Mouse (Mus musculus) E14TG2a.4 (cell line): ENCODE results near the gene Prss44.

Source experiments
- H3K27me3 ChIP-seq: 2 replicates; pipeline ENCODE4 v1.6.1; 2014; ENCODE audit warnings: low read length, control low read depth; ENCODE audit not compliant: insufficient read depth
- H3K36me3 ChIP-seq: 2 replicates; pipeline ENCODE4 v1.6.1; 2014; ENCODE audit warnings: low read length, control low read depth; ENCODE audit not compliant: insufficient read depth
- H3K4me1 ChIP-seq: replicated peaks from 2 replicates; pipeline ENCODE4 v1.6.1; 2014; ENCODE audit warnings: low read depth, low read length, control low read depth
- H3K4me3 ChIP-seq: replicated peaks from 2 replicates; pipeline ENCODE4 v1.5.1; 2014; ENCODE audit warnings: mild to moderate bottlenecking, low read length
- H3K9me3 ChIP-seq: 2 replicates; pipeline ENCODE4 v1.6.1; 2014; ENCODE audit warnings: low read length, control low read depth
- CTCF ChIP-seq: conservative IDR thresholded peaks from 2 replicates; pipeline ENCODE4 v1.5.1; 2014; ENCODE audit warnings: low read length
- NANOG ChIP-seq: IDR thresholded peaks from 2 replicates; pipeline ENCODE4 v1.6.1; 2014; ENCODE audit warnings: borderline replicate concordance, low read length, mixed read lengths
- POU5F1 ChIP-seq: IDR thresholded peaks from 2 replicates; pipeline ENCODE4 v1.6.1; 2014; ENCODE audit warnings: low read length, borderline replicate concordance

Gene Prss44

GRCm38 (mm10) chr9:110813789-110814188 is at the start of gene Prss44:
Gene Prss44, plus strand, starts transcription at chr9:110813994.
- H3K27me3 ChIP-seq, result peaks cover 59% of the 10 kb centered on the region
- H3K4me3 ChIP-seq, result peak within 1 kb of the TSS; percentile 45; the same call in 1 of the 2 replicates
- TF ChIP-seq POU5F1 (no peak), NANOG (no peak), CTCF (no peak)
- peaks cover 10% of the 10 kb centered on the region for H3K4me1 ChIP-seq
- H3K9me3 ChIP-seq, result no peaks in the 10 kb centered on the region
- no peaks in the 10 kb centered on the region for H3K36me3 ChIP-seq

- Histone ChIP-seq H3K9me3 (no peaks in the 10 kb centered on the region), H3K4me1 (peaks cover 14% of the 10 kb centered on the region; the same call in 1 of the 2 replicates), H3K27me3 (peaks cover 36% of the 10 kb centered on the region), H3K4me3 (no peak overlapping the region), H3K36me3 (no peaks in the 10 kb centered on the region)
- no peak for TF ChIP-seq NANOG
- TF ChIP-seq POU5F1, result no peak
- no peak for TF ChIP-seq CTCF
Observed at GRCm38 (mm10) chr9:110772336-110772735, 41.5 kb upstream of the Prss44 start.

GRCm38 (mm10) chr9:110774403-110775268 is 39.2 kb upstream of the Prss44 start:
- Histone ChIP-seq H3K9me3 (no peaks in the 10 kb centered on the region), H3K4me1 (peaks cover 21% of the 10 kb centered on the region; the same call in 1 of the 2 replicates), H3K36me3 (no peaks in the 10 kb centered on the region), H3K27me3 (peaks cover 43% of the 10 kb centered on the region), H3K4me3 (no peak overlapping the region; the same call in 1 of the 2 replicates)
- TF ChIP-seq CTCF (no peak), POU5F1 (no peak), NANOG (no peak)

- TF ChIP-seq POU5F1, result no peak
- TF ChIP-seq CTCF, result no peak
- TF ChIP-seq NANOG, result no peak
- H3K9me3 ChIP-seq, result no peaks in the 10 kb centered on the region
- no peak overlapping the region for H3K4me3 ChIP-seq
Observed at GRCm38 (mm10) chr9:110775269-110776022, 38.3 kb upstream of the Prss44 start.

GRCm38 (mm10) chr9:110778100-110778499 is 35.7 kb upstream of the Prss44 start:
- Histone ChIP-seq H3K9me3 (no peaks in the 10 kb centered on the region), H3K36me3 (no peaks in the 10 kb centered on the region), H3K4me1 (peaks cover 32% of the 10 kb centered on the region; the same call in 1 of the 2 replicates), H3K27me3 (peaks cover 72% of the 10 kb centered on the region), H3K4me3 (no peak overlapping the region)
- no peak for TF ChIP-seq CTCF
- TF ChIP-seq NANOG, result no peak
- no peak for TF ChIP-seq POU5F1

More at GRCm38 (mm10) chr9:110775269-110776022, 38.3 kb upstream of the Prss44 start:
- H3K4me1 ChIP-seq, result peaks cover 21% of the 10 kb centered on the region; the same call in 1 of the 2 replicates
- H3K36me3 ChIP-seq, result no peaks in the 10 kb centered on the region
- H3K27me3 ChIP-seq, result peaks cover 47% of the 10 kb centered on the region

- no peak overlapping the region for H3K4me3 ChIP-seq
- TF ChIP-seq NANOG (no peak), POU5F1 (no peak), CTCF (no peak)
- no peaks in the 10 kb centered on the region for H3K36me3 ChIP-seq
- peaks cover 32% of the 10 kb centered on the region; the same call in 1 of the 2 replicates for H3K4me1 ChIP-seq
- H3K27me3 ChIP-seq, result peaks cover 73% of the 10 kb centered on the region
- H3K9me3 ChIP-seq, result no peaks in the 10 kb centered on the region
Observed at GRCm38 (mm10) chr9:110778559-110778958, 35.2 kb upstream of the Prss44 start.

- Histone ChIP-seq H3K4me1 (peaks cover 32% of the 10 kb centered on the region; the same call in 1 of the 2 replicates), H3K9me3 (no peaks in the 10 kb centered on the region), H3K4me3 (no peak overlapping the region), H3K27me3 (peaks cover 73% of the 10 kb centered on the region), H3K36me3 (no peaks in the 10 kb centered on the region)
- TF ChIP-seq POU5F1, result no peak
- 0 out of 2 replicates have a peak, but pooled peaks have one; percentile 20 for TF ChIP-seq CTCF
Observed at GRCm38 (mm10) chr9:110779242-110779913, 34.4 kb upstream of the Prss44 start.

GRCm38 (mm10) chr9:110781256-110781721 is 32.5 kb upstream of the Prss44 start:
- Histone ChIP-seq H3K4me1 (peaks cover 18% of the 10 kb centered on the region; the same call in 1 of the 2 replicates), H3K36me3 (no peaks in the 10 kb centered on the region), H3K9me3 (no peaks in the 10 kb centered on the region), H3K27me3 (peaks cover 61% of the 10 kb centered on the region), H3K4me3 (peak overlapping the region; percentile 79)
- no peak for TF ChIP-seq NANOG
- TF ChIP-seq POU5F1, result no peak
- TF ChIP-seq CTCF, result no peak; the same call in 1 of the 2 replicates
